Mouse (Mus musculus) frontal cortex, postnatal 14 days (tissue): ENCODE results near the gene Reg4.

Source experiments
- DNase-seq, 2 experiments: peaks; one replicate each; pipeline ENCODE4 v3.0.0; 2022; ENCODE audit warnings: low spot score in 2 of 2

Reg4 gene

DNA sequence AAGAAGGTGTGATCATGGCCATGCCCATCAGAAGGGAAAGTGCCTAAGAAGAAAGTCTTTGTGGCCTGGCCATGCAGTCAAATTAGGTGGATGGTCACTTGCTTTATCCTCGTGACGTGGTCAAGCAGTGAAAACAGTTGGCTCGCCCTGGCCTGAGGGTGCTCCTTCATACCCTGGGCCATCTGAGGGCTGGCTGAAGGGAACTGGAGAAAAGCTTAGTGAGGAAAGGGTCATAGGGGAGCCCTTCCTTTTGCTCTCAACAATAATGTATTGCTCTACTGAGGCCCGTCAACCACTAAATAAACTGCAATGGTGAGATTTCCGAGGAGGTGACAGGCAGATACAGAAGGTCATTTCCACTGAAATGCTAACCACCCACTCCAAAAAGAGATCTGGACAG, 15.3 kb downstream of the Reg4 start:
- no peak for DNase-seq

GRCm38 (mm10) chr3:98238150-98238549, 16.2 kb downstream of the Reg4 start:
- DNase-seq: no peak

GRCm38 (mm10) chr3:98242051-98242450, 20.1 kb downstream of the Reg4 start:
- DNase-seq: no peak

GRCm38 (mm10) chr3:98242458-98243037, 20.6 kb downstream of the Reg4 start:
- DNase-seq: no peak

- no peak for DNase-seq
These were observed 23.9 kb downstream of the Reg4 start for GRCm38 (mm10) chr3:98245892-98246291.

DNA sequence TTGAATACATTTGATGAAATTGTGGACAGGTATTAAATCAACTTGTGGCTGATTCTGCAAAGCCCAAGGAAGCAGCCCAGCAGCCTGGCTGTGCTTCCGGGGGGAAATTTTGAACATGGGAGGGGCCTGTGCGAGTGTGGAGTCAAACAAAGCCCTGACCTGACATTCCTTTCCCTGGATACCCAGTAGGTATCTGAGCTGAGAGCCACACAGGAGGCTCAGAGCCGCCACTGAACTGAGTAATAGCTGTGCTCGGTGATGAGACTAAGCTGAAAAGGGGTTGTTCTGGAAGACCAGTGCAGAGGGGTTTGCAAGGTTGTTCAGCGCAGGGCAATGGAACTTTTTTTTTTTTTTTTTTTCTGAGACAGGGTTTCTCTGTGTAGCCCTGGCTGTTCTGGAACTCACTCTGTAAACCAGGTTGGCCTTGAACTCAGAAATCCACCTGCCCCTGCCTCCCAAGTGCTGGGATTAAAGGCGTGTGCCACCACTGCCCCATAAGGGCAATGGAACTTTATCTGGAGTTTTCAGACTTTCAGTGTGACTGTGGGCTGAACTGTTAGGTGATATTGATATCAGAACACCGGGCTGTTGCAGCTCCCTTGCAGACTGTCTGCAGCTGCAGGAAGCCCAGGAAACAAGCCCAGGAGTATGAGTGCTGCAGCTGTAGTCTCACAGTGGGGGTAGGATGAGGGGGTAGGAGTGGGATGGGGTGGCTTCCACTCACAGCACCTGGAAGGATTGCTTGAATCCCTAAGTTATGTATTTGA, 25.2 kb downstream of the Reg4 start:
- no peak for DNase-seq

GRCm38 (mm10) chr3:98249378-98249777, 27.4 kb downstream of the Reg4 start:
- no peak for DNase-seq

DNA sequence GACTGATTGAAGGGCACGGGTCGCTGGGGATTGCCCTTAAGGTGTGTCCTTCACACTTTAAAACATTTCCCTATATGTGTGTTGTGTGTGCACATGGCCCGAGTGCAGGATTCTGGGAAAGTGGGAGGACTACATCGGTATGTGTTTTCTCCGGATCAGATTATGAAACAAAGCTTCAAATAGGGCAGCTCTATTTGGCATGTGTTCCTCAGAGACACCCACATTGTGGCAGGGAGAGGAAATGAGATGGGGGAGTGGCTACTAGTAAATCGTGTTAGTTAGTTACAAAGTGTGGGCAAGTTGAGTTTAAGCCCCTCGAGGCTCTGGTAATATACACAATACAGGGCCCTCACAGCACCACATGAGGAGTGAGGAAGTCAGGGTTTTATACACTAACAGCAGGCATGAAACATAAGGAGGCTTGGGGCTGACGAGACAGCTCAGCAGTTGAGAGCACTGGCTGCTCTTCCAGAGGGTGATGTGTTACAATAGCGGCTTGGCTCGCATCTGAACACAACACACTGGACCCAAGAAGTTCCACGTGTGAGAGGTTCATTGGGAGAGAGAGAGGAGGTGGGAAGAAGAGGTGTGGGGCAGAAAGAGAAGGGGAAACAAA, 28.0 kb downstream of the Reg4 start:
- DNase-seq: no peak

DNA sequence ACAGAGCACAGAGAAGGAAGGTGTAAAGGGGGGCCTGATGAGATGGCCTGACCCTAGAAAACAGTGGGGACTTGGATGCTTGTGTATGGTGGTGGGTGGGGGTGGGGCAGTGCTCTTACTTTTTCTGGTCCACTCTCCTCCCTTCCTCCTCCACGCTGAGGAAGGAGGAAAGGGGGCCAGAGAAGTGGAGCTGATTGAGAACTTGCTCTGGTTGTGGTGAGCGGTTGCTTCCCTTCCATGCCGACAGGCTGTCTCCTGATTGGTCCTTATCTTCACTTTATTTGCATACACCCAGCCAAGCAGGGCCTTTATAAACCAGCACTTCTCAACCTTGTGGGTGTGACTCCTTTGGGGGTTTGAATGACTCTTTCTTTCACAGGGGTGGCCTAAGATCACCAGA, 32.1 kb downstream of the Reg4 start:
- no peak for DNase-seq

DNA sequence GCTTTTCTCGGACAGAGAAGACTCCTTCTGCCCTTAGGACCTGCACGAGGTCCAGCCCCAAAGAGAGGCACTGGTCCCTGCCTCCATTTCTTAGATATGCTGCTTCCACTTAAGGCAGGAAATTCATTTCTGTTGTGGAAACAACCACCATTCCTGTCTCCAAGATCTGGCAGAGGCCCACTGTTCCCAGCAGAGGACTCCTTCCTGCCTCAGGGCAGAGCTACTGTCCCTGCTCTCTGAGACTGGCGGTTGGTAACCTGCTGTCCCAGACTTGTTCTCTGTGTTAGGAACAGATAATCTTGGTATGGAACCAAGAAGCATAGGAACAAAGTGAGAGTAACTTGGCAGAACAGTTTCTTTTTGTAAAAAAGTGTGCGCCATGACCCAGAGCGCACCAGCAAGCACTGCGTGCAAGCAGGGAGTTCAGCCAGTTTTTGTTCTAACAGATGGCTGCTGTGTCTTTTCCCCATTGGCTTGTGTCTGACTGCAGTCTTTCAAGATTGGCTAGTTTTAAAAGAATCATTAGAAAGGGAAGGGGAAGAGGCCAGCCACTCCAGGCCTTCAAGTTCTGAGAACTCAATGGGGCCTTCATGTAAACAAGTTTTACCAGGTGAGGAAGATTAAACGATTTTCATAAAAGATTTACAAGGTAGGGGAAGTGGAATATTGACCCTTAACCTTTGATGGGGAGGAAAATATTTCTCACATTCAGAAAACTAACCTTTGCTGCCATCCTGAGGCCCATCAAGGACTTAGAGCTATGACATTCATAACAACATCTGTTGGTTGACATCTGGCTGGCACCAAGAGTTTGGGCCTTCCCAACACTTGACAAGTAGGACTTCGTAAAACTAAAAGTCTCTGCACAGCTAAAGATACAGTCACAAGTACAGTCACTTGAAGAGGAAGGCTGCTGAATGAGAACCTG, 33.0 kb downstream of the Reg4 start:
- no peak for DNase-seq

- DNase-seq: no peak
These were observed 36.8 kb downstream of the Reg4 start for GRCm38 (mm10) chr3:98258723-98259122.

DNA sequence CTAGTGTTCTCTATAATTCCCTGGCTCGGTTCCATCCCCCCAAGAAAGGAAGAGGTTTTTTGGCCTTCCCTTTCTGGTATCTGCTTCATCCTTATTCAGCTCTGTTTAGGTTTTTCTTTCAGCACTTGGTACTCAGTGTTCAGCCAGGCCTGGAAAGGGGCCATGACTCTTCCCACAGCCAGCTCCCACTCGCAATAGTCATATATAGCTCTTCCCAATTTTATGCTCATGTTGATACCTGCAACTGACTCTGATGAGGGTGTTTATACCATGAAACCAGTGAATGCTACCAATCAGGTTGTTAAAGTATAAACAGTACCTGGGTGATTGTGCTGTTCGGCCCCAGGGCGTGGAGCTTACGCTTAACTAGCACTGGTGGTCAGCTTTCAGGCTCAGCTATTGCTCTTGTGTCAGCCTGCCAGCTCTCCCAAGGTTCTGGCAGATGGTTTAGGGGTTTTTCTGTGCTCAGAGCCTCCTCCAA, 37.4 kb downstream of the Reg4 start:
- peak in 1 of 2 experiments; percentile 30 for DNase-seq

DNA sequence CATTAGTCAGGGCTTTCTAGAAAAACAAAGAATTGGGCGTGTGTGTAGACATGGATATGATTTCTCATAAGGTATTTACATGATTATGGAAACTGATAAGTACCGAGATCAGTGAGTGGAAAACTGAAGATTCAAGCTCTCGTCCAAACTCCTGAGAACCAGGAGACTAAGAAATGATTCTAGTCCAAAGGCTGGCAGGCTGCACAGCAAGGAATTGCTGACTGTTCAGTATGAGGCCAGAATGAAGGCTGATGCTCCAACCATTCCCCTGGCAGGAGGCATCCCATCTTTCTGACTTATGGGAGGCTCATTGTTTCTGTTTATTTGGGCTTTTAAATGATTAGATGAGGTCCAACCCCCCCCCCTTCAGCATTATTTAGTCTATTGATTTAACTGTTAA, 38.6 kb downstream of the Reg4 start:
- DNase-seq: no peak

DNA sequence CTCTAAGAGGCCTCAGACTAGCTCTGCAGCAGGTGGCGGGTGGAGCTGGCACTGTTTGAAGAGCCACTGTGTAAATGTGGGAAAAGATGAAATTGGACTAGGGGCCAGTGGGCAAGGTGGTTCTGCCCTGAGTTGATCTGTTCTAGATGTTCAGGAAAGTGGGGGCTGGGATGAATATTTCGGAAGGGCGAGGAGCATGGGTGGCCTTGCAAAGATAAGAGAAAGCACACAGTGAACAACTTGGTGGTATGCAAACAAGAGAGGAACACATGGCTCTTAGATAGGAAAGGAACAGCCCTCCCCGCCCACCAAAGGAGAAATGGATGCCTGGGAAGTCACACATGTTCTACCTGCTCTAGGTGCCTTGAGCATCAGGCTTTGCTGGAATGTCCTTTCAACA, 39.5 kb downstream of the Reg4 start:
- no peak for DNase-seq

DNA sequence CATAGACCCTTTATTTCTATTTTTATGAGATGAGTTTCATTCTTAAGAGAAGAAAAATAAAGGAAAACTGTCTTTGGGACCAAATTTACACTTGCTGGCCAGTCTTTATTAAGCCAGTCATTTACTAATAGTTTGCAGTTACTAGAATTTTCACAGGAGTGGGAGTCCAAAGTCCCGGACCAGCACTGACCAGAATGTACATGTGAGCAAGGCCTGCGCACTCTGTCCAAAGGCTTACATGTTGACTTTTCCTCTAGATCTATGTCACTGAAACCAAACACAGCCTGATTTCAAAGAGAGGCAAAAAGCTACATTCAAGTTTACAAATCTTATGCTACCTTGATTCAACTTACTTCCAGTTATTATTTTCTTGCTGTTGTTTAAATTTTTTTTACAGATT, 40.2 kb downstream of the Reg4 start:
- no peak for DNase-seq

GRCm38 (mm10) chr3:98267249-98267651, 45.3 kb downstream of the Reg4 start:
- no peak for DNase-seq

- DNase-seq: no peak
These were observed 51.9 kb downstream of the Reg4 start for GRCm38 (mm10) chr3:98273623-98274398.

DNA sequence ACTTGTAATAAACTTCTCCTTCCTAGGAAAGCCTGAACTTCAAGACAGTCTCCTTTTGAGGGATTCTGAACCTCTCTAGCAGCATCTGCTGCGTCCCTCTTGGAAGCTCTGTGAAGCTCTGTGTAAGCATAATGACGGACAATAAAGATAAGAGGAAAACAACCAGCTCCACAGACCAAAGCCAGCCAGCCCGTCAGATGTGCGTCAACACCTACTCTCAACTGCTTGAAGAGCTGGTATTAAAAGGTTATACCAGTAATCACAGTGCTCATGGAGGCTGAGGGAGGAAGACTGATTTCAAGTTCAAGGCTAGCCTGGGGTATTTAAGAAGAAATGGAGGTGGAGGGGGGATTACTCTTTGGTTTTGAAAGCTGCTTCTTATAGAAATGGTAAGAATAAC, 57.7 kb downstream of the Reg4 start:
- no peak for DNase-seq

GRCm38 (mm10) chr3:98280204-98280932, 58.4 kb downstream of the Reg4 start, which contains the start of gene Hmgcs2:
Gene Hmgcs2 (plus strand): TSS chr3:98280435.
- peak in 1 of 2 experiments; percentile 8 for DNase-seq

- DNase-seq: peak; percentile 20 to 57
These were observed 59.1 kb downstream of the Reg4 start for GRCm38 (mm10) chr3:98280933-98281678.
